Mouse (Mus musculus): ENCODE measurements at regions not wholly inside any gene's neighbourhood (a gene's known extent, or its start where the extent isn't known, plus 50 kb on each side); places are given as distances from the start of the nearest gene placed in this dataset.

- no peaks in the 10 kb centered on the region for H3K36me3 ChIP-seq (ENCODE audit: insufficient read depth, low read length)
- no peak for TF ChIP-seq CTCF (conservative IDR thresholded peaks at IDR 0.05; ENCODE audit: low read length)
- TF ChIP-seq POU5F1 (IDR thresholded peaks at IDR 0.05; ENCODE audit: borderline replicate concordance, low read length) = no peak
- no peak for TF ChIP-seq NANOG (IDR thresholded peaks at IDR 0.05; ENCODE audit: borderline replicate concordance, low read length)
- H3K4me1 ChIP-seq (replicated peaks; ENCODE audit: low read depth, low read length) = peaks cover 16% of the 10 kb centered on the region
- H3K9me3 ChIP-seq (ENCODE audit: low read length) = no peaks in the 10 kb centered on the region
- H3K27me3 ChIP-seq (ENCODE audit: insufficient read depth, low read length) = peaks cover 4% of the 10 kb centered on the region
- no peak overlapping the region for H3K4me3 ChIP-seq (replicated peaks; ENCODE audit: low read length)
These were observed 85.7 kb downstream of the Vcpkmt start for GRCm38 (mm10) chr12:69497121-69497520.

GRCm38 (mm10) chr12:69496341-69496904 is 86.4 kb downstream of the Vcpkmt start:
- Histone ChIP-seq H3K36me3 (ENCODE audit: insufficient read depth, low read length) (no peaks in the 10 kb centered on the region), H3K4me3 (replicated peaks; ENCODE audit: low read length) (no peak overlapping the region), H3K9me3 (ENCODE audit: low read length) (no peaks in the 10 kb centered on the region), H3K27me3 (ENCODE audit: insufficient read depth, low read length) (peaks cover 4% of the 10 kb centered on the region), H3K4me1 (replicated peaks; ENCODE audit: low read depth, low read length) (peaks cover 9% of the 10 kb centered on the region)
- TF ChIP-seq NANOG (IDR thresholded peaks at IDR 0.05; ENCODE audit: borderline replicate concordance, low read length) = no peak
- no peak for TF ChIP-seq POU5F1 (IDR thresholded peaks at IDR 0.05; ENCODE audit: borderline replicate concordance, low read length)
- no peak for TF ChIP-seq CTCF (conservative IDR thresholded peaks at IDR 0.05; ENCODE audit: low read length)

GRCm38 (mm10) chr12:69495776-69496175 is 87.1 kb downstream of the Vcpkmt start:
- Histone ChIP-seq H3K4me1 (replicated peaks; ENCODE audit: low read depth, low read length) (peaks cover 3% of the 10 kb centered on the region; the same call in 1 of the 2 replicates), H3K27me3 (ENCODE audit: insufficient read depth, low read length) (peaks cover 5% of the 10 kb centered on the region; the same call in 1 of the 2 replicates), H3K36me3 (ENCODE audit: insufficient read depth, low read length) (no peaks in the 10 kb centered on the region), H3K9me3 (ENCODE audit: low read length) (no peaks in the 10 kb centered on the region), H3K4me3 (replicated peaks; ENCODE audit: low read length) (no peak overlapping the region)
- TF ChIP-seq CTCF (conservative IDR thresholded peaks at IDR 0.05; ENCODE audit: low read length) (no peak), POU5F1 (IDR thresholded peaks at IDR 0.05; ENCODE audit: borderline replicate concordance, low read length) (no peak), NANOG (IDR thresholded peaks at IDR 0.05; ENCODE audit: borderline replicate concordance, low read length) (no peak)

GRCm38 (mm10) chr12:69494648-69495047 is 88.2 kb downstream of the Vcpkmt start:
- Histone ChIP-seq H3K4me3 (replicated peaks; ENCODE audit: low read length) (no peak overlapping the region), H3K27me3 (ENCODE audit: insufficient read depth, low read length) (peaks cover 15% of the 10 kb centered on the region; the same call in 1 of the 2 replicates), H3K9me3 (ENCODE audit: low read length) (no peaks in the 10 kb centered on the region), H3K4me1 (replicated peaks; ENCODE audit: low read depth, low read length) (peaks cover 5% of the 10 kb centered on the region; the same call in 1 of the 2 replicates), H3K36me3 (ENCODE audit: insufficient read depth, low read length) (no peaks in the 10 kb centered on the region)
- TF ChIP-seq POU5F1 (IDR thresholded peaks at IDR 0.05; ENCODE audit: borderline replicate concordance, low read length) = no peak
- TF ChIP-seq CTCF (conservative IDR thresholded peaks at IDR 0.05; ENCODE audit: low read length) = no peak
- no peak for TF ChIP-seq NANOG (IDR thresholded peaks at IDR 0.05; ENCODE audit: borderline replicate concordance, low read length)

- Histone ChIP-seq H3K4me1 (replicated peaks; ENCODE audit: low read depth, low read length) (peaks cover 23% of the 10 kb centered on the region), H3K27me3 (ENCODE audit: insufficient read depth, low read length) (peaks cover 27% of the 10 kb centered on the region), H3K9me3 (ENCODE audit: low read length) (no peaks in the 10 kb centered on the region), H3K4me3 (replicated peaks; ENCODE audit: low read length) (peak overlapping the region; percentile 45), H3K36me3 (ENCODE audit: insufficient read depth, low read length) (no peaks in the 10 kb centered on the region)
- TF ChIP-seq CTCF (conservative IDR thresholded peaks at IDR 0.05; ENCODE audit: low read length) (no peak), NANOG (IDR thresholded peaks at IDR 0.05; ENCODE audit: borderline replicate concordance, low read length) (no peak), POU5F1 (IDR thresholded peaks at IDR 0.05; ENCODE audit: borderline replicate concordance, low read length) (no peak)
These were observed 93.1 kb downstream of the Vcpkmt start for GRCm38 (mm10) chr12:69489686-69490085.

GRCm38 (mm10) chr12:69486903-69487302 is 95.9 kb downstream of the Vcpkmt start:
- H3K9me3 ChIP-seq (ENCODE audit: low read length) = no peaks in the 10 kb centered on the region
- TF ChIP-seq NANOG (IDR thresholded peaks at IDR 0.05; ENCODE audit: borderline replicate concordance, low read length) (no peak), POU5F1 (IDR thresholded peaks at IDR 0.05; ENCODE audit: borderline replicate concordance, low read length) (no peak), CTCF (conservative IDR thresholded peaks at IDR 0.05; ENCODE audit: low read length) (no peak)
- H3K4me3 ChIP-seq (replicated peaks; ENCODE audit: low read length) = no peak overlapping the region
- H3K36me3 ChIP-seq (ENCODE audit: insufficient read depth, low read length) = no peaks in the 10 kb centered on the region
- H3K27me3 ChIP-seq (ENCODE audit: insufficient read depth, low read length) = peaks cover 30% of the 10 kb centered on the region
- H3K4me1 ChIP-seq (replicated peaks; ENCODE audit: low read depth, low read length) = peaks cover 27% of the 10 kb centered on the region

GRCm38 (mm10) chr12:69485652-69486651 is 96.9 kb downstream of the Vcpkmt start:
- Histone ChIP-seq H3K36me3 (ENCODE audit: insufficient read depth, low read length) (no peaks in the 10 kb centered on the region), H3K4me3 (replicated peaks; ENCODE audit: low read length) (0 out of 2 replicates have a peak overlapping the region, but pooled peaks have one; percentile 1), H3K4me1 (replicated peaks; ENCODE audit: low read depth, low read length) (peaks cover 32% of the 10 kb centered on the region), H3K27me3 (ENCODE audit: insufficient read depth, low read length) (peaks cover 30% of the 10 kb centered on the region), H3K9me3 (ENCODE audit: low read length) (no peaks in the 10 kb centered on the region)
- TF ChIP-seq CTCF (conservative IDR thresholded peaks at IDR 0.05; ENCODE audit: low read length) = no peak

- H3K4me1 ChIP-seq (replicated peaks; ENCODE audit: low read depth, low read length) = peaks cover 29% of the 10 kb centered on the region
- H3K4me3 ChIP-seq (replicated peaks; ENCODE audit: low read length) = no peak overlapping the region
- H3K27me3 ChIP-seq (ENCODE audit: insufficient read depth, low read length) = peaks cover 16% of the 10 kb centered on the region
- H3K36me3 ChIP-seq (ENCODE audit: insufficient read depth, low read length) = no peaks in the 10 kb centered on the region
- no peak for TF ChIP-seq CTCF (conservative IDR thresholded peaks at IDR 0.05; ENCODE audit: low read length)
- no peaks in the 10 kb centered on the region for H3K9me3 ChIP-seq (ENCODE audit: low read length)
These were observed 101.4 kb downstream of the Vcpkmt start for GRCm38 (mm10) chr12:69481420-69481819.

All from E14TG2a.4 (cell line).